Mouse (Mus musculus) fibroblast of lung, adult 2 months (primary cell): Measurements from ENCODE around the gene Btnl6.
"Not testable (repeated sequence)": the region's sequence is repeated elsewhere in the genome, so short reads cannot be mapped to it uniquely, and the experiment has no call there.

Experiments used
- DNase-seq: peaks from one replicate; pipeline ENCODE4 v3.0.0-alpha.2; 2011; ENCODE audit warnings: low read depth

The Btnl6 gene

DNA sequence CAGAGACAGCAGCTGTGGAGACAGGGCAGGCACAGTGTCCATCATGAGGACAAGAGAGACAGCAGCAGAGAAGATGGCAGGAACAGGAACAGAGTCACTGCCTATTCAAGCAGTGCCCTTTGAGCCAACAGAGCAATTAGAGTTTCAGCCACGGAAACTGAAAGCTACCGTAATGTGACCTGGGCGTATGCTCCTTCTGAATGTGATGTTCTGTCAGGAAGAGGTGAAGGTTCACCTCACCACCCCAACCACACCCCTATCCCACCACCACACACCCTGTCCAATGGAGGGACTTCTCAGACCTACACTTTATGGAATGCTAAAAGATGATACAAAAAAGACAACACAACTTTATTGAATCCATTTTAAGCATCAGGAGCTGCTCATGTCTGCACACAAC lies 19.8 kb downstream of the Btnl6 start:
- not testable (repeated sequence) for DNase-seq

DNA sequence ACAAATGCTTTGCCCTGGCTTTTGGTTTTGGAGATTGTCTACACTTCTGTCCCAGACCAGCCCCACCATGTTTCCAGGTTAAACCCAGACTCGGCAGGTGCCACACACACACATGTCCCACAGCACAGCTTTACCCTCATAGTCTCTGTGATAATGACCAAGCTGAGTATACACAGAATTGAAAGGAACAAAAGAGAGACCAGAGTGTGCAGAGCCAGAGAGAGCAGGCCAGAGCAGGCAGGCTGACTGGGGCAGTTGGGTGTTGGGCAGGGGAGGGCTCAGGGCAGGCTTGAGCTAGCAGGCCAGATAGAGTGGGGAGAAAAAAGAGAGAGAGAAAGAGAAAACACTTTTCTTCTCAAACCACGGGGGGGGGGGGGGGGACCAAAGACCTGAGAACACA lies 20.6 kb downstream of the Btnl6 start:
- no peak for DNase-seq

DNA sequence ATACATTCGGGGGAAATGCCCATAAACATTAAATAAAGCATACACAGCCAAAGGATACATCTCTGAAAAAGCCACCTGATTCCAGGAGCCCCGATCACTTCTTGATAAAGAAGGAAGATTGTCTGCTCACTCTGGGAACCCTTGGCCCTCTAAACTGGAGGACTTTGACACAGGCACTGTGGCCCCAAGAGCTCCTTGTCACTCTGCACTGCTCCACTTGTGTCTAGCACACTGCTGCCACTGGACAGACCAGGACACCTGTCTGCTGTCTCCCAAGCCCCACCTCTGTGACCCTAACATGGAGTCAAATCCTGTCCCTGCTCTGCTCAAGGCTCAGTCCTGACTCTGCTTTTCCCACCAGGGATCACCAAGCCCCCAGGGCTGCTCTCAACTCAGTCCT lies 22.0 kb downstream of the Btnl6 start:
- not testable (repeated sequence) for DNase-seq

DNA sequence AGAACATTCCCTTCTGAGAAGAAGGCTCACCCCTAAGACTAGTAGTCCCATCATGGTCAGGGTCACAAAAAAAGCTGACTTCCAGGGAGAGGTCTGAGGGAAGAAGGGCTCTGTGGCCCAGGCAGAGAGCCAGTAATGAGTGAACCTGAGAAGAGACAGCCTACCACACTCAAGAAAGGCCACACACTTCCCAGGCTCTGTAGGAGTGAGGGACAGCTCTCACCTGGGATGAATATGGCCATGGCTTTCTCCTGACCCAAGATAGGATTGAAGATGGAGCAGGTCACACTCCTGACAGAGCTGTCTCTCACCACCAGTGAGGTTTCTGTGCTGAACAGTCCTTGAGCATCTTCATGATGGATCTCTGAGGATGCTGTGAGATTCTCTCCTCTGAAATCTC lies 24.4 kb downstream of the Btnl6 start:
- no peak for DNase-seq

DNA sequence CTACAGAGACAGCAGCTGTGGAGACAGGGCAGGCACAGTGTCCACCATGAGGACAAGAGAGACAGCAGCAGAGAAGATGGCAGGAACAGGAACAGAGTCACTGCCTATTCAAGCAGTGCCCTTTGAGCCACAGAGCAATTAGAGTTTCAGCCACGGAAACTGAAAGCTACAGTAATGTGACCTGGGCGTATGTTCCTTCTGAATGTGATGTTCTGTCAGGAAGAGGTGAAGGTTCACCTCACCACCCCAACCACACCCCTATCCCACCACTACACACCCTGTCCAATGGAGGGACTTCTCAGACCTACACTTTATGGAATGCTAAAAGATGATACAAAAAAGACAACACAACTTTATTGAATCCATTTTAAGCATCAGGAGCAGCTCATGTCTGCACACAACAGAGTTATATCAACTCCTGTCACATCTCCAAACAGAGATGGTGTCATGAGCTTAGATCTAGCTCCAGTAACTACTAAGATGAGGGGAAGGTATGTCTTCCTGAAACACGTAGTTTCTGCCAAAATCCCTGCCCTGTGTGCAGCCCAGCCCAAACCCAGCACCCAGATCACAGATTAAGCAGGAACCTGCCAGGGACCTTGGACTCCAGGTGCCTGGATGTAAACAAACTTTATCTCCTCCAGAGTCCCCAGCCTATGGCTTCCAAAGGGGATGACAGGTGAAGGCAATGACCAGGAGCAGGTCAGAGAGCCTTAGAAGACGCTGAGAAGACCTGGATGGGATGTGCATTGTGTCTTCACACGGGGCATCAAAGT lies 39.7 kb downstream of the Btnl6 start, which contains the start of gene Btnl4:
Btnl4 (minus strand) TSS at position 81 of the 776 bp plus-strand sequence.
- DNase-seq: not testable (repeated sequence)

DNA sequence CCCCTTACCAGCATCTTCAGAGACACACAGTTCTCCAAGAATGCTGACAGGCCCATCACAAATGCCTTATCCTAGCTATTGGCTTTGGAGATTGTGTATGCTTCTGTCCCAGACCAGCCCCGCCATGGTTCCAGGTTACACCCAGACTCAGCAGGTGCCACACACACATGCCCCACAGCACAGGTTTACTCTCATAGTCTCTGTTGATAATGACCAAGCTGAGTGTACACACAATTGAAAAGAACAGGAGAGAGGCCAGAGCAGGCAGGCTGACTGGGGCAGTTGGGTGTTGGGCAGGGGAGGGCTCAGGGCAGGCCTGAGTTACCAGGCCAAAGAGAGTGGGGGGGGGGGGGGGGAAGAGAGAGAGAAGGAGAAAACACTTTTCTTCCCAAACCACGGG lies 40.7 kb downstream of the Btnl6 start:
- no peak for DNase-seq

DNA sequence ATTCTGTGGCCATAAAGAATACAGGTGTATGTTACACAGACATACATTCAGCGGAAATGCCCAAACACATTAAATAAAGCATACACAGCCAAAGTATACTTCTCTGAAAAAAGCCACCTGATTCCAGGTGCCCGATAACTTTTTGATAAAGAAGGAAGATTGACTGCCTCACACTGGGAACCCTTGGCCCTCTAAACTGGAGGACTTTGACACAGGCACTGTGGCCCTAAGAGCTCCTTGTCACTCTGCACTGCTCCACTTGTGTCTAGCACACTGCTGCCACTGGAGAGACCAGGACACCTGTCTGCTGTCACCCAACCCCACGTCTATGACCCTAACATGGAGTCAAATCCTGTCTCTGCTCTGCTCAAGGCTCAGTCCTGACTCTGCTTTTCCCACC lies 42.1 kb downstream of the Btnl6 start:
- no peak for DNase-seq

DNA sequence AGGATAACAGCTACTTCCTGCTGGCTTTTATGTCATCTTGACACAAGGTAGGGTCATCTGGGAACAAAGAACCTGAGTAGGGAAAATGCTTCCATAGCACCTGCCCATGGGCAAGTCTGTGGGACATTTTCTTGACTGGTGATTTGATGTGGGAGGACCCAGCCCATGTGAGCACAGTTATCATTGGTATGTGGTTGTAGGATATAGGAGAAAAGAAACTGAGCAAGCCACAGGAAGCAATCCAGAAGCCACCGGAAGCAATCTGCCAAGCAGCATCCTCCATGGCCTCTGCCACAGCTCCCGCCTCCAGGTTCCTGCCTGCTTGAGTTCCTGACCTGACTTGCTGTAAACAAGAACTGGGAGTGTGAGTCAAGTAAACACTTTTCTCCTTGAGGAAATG lies 46.7 kb downstream of the Btnl6 start:
- no peak for DNase-seq

DNA sequence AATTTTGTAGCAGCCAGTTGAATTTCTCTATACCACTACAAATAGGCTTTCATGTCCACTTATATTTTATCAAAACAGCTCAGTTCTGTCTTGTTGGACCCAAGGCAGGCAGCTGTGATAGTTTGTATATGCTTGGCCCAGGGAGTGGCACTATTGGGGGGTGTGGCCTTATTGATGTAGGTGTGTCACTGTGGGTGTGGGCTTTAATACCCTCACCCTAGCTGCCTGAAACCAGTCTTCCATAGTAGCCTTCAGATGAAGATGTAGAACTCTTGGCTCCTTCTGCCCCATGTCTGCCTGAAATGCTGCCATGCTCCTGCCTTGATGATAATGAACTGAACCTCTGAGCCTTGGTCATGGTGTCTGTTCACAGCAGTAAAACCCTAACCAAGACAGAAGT lies 51.2 kb downstream of the Btnl6 start:
- not testable (repeated sequence) for DNase-seq

DNA sequence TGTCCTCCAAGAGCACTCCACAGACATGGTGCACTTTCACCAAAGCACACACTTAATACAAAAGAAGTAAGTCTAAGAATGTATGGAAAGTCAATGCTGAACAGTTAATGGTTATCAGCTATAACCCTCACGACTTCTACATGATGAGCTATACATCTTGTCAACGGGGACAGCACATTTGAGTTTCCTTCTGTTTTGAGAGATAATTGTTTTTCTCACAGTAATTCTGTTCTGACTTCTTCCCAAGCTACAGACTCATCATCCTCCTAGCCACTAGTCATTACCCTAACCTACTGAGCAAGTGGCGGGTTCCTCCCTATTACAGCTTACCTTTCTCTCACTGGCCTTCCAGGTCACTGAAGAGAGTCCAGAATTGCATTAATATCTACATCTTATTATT lies 57.9 kb downstream of the Btnl6 start:
- DNase-seq: no peak
